Mouse (Mus musculus): Measurements from ENCODE around the gene Spon1. TPM values are rescaled to one million over a fixed set of nuclear protein-coding genes. Genes with fewer than 3 reads are reported as not detected.

The Spon1 gene
- total RNA-seq (2021) (10 to 100 TPM; 11.5 to 11.8 TPM), polyA plus RNA-seq (2012; rRNA removed) (8.3 and 10.4 TPM in 2 replicates)
- long read RNA-seq, full-length matches to known transcripts = 19 of 24 reads
- long read RNA-seq, partial matches to known transcripts = 3 of 24 reads
- long read RNA-seq, other reads (novel, unspliced or antisense) = 2 of 24 reads

- Histone ChIP-seq H3K27me3 (ENCODE audit: control insufficient read depth, insufficient read depth, low read length) (peaks cover 3% of the 10 kb centered on the region; the same call in 1 of the 2 replicates), H3K4me3 (peak within 1 kb of the TSS; percentile 54), H3K9ac (ENCODE audit: low read depth, low read length) (peak within 1 kb of the TSS; percentile 67), H3K36me3 (ENCODE audit: control insufficient read depth, insufficient read depth, low read length) (no peaks in the 10 kb centered on the region), H3K79me2 (replicated peaks; ENCODE audit: control insufficient read depth, insufficient read depth, low read length) (no peaks in the 10 kb centered on the region), H3K4me1 (ENCODE audit: control insufficient read depth, insufficient read depth, low read length) (peaks cover 3% of the 10 kb centered on the region; the same call in 1 of the 2 replicates), H3K27ac (peak within 1 kb of the TSS; percentile 53)
- WGBS = 1% methylated on average over 56 of the region's 56 CpGs
- TF ChIP-seq CTCF (IDR thresholded peaks at IDR 0.05) (no peak), POLR2A (IDR thresholded peaks at IDR 0.05; ENCODE audit: insufficient read depth, low read depth, low read length) (no peak), EP300 (IDR thresholded peaks at IDR 0.05; ENCODE audit: insufficient read depth, low read depth, low read length) (no peak)
- intact Hi-C loops (cut with DNase I) = loop anchor here (5.0 to 10.0 kb wide), 3 partner anchors 151 to 449 kb away; no protein-coding TSS in a partner anchor
- peak; percentile 64 to 68 for DNase-seq
Measured at GRCm38 (mm10) chr7:113765667-113766497, at the start of gene Spon1. Spon1 (plus strand) TSS chr7:113765998.

GRCm38 (mm10) chr7:113721994-113722393 is 43.8 kb upstream of the Spon1 start:
- Histone ChIP-seq H3K9ac (ENCODE audit: low read depth, low read length) (no peak overlapping the region), H3K4me1 (ENCODE audit: control insufficient read depth, insufficient read depth, low read length) (no peaks in the 10 kb centered on the region), H3K27me3 (ENCODE audit: control insufficient read depth, insufficient read depth, low read length) (no peaks in the 10 kb centered on the region), H3K27ac (no peak overlapping the region), H3K4me3 (no peak overlapping the region), H3K79me2 (replicated peaks; ENCODE audit: control insufficient read depth, insufficient read depth, low read length) (no peaks in the 10 kb centered on the region), H3K36me3 (ENCODE audit: control insufficient read depth, insufficient read depth, low read length) (no peaks in the 10 kb centered on the region)
- DNase-seq = no peak
- TF ChIP-seq POLR2A (IDR thresholded peaks at IDR 0.05; ENCODE audit: insufficient read depth, low read depth, low read length) (no peak), EP300 (IDR thresholded peaks at IDR 0.05; ENCODE audit: insufficient read depth, low read depth, low read length) (no peak), CTCF (IDR thresholded peaks at IDR 0.05) (no peak)
- WGBS = 54% methylated on average over 2 of the region's 2 CpGs
- intact Hi-C loops (cut with DNase I) = no loop called here

GRCm38 (mm10) chr7:113723905-113724304 is 41.9 kb upstream of the Spon1 start:
- no peak overlapping the region for H3K9ac ChIP-seq (ENCODE audit: low read depth, low read length)
- H3K27me3 ChIP-seq (ENCODE audit: control insufficient read depth, insufficient read depth, low read length) = no peaks in the 10 kb centered on the region
- 66% methylated on average over 3 of the region's 3 CpGs for WGBS
- H3K36me3 ChIP-seq (ENCODE audit: control insufficient read depth, insufficient read depth, low read length) = no peaks in the 10 kb centered on the region
- intact Hi-C loops (cut with DNase I) = no loop called here
- H3K79me2 ChIP-seq (replicated peaks; ENCODE audit: control insufficient read depth, insufficient read depth, low read length) = no peaks in the 10 kb centered on the region
- no peak overlapping the region for H3K27ac ChIP-seq
- TF ChIP-seq POLR2A (IDR thresholded peaks at IDR 0.05; ENCODE audit: insufficient read depth, low read depth, low read length) = no peak
- no peak for TF ChIP-seq CTCF (IDR thresholded peaks at IDR 0.05)
- TF ChIP-seq EP300 (IDR thresholded peaks at IDR 0.05; ENCODE audit: insufficient read depth, low read depth, low read length) = no peak
- no peak overlapping the region for H3K4me3 ChIP-seq
- DNase-seq = no peak
- H3K4me1 ChIP-seq (ENCODE audit: control insufficient read depth, insufficient read depth, low read length) = no peaks in the 10 kb centered on the region

- no peak overlapping the region for H3K4me3 ChIP-seq
- no peaks in the 10 kb centered on the region for H3K36me3 ChIP-seq (ENCODE audit: control insufficient read depth, insufficient read depth, low read length)
- DNase-seq = no peak
- H3K9ac ChIP-seq (ENCODE audit: low read depth, low read length) = no peak overlapping the region
- H3K27ac ChIP-seq = no peak overlapping the region
- no peaks in the 10 kb centered on the region for H3K79me2 ChIP-seq (replicated peaks; ENCODE audit: control insufficient read depth, insufficient read depth, low read length)
- no peaks in the 10 kb centered on the region for H3K27me3 ChIP-seq (ENCODE audit: control insufficient read depth, insufficient read depth, low read length)
- no peaks in the 10 kb centered on the region for H3K4me1 ChIP-seq (ENCODE audit: control insufficient read depth, insufficient read depth, low read length)
- intact Hi-C loops (cut with DNase I) = no loop called here
- 57% methylated on average over 8 of the region's 8 CpGs for WGBS
- TF ChIP-seq POLR2A (IDR thresholded peaks at IDR 0.05; ENCODE audit: insufficient read depth, low read depth, low read length) = no peak
- no peak for TF ChIP-seq EP300 (IDR thresholded peaks at IDR 0.05; ENCODE audit: insufficient read depth, low read depth, low read length)
- no peak for TF ChIP-seq CTCF (IDR thresholded peaks at IDR 0.05)
Measured at GRCm38 (mm10) chr7:113727999-113728713, 37.6 kb upstream of the Spon1 start.

- intact Hi-C loops (cut with DNase I) = no loop called here
- H3K36me3 ChIP-seq (ENCODE audit: control insufficient read depth, insufficient read depth, low read length) = no peaks in the 10 kb centered on the region
Measured at GRCm38 (mm10) chr7:113728926-113729325, 36.9 kb upstream of the Spon1 start.

More at GRCm38 (mm10) chr7:113728926-113729325, 36.9 kb upstream of the Spon1 start:
- Histone ChIP-seq H3K4me3 (no peak overlapping the region), H3K9ac (ENCODE audit: low read depth, low read length) (no peak overlapping the region), H3K27me3 (ENCODE audit: control insufficient read depth, insufficient read depth, low read length) (no peaks in the 10 kb centered on the region), H3K79me2 (replicated peaks; ENCODE audit: control insufficient read depth, insufficient read depth, low read length) (no peaks in the 10 kb centered on the region), H3K27ac (no peak overlapping the region), H3K4me1 (ENCODE audit: control insufficient read depth, insufficient read depth, low read length) (no peaks in the 10 kb centered on the region)
- DNase-seq = no peak
- TF ChIP-seq POLR2A (IDR thresholded peaks at IDR 0.05; ENCODE audit: insufficient read depth, low read depth, low read length) = no peak
- WGBS = 43% methylated on average over 2 of the region's 2 CpGs

Measured in heart, adult 2 months (tissue).